ENCODE assay signal across 17 mouse cellular contexts in the genomic region with DNA sequence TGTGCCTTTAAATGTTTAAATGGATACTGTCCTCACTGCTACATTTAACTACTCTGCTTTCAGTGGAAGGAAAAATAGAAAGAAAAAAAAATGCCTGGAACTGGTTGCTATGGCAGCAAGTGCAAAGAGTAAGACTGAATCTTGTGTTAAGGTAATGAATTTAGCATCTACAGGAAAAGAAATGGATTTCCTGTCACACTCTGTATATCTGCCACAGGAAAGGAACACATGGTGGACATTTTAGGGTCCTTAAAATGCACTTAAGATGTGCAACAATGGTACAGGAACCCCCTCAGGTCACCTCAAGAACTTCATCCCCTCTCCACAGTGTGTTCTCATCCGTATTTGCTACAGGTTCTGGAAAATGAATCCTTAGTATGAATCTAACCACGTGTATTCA.
DNase-seq lines count a peak whose midpoint lies in the region; ATAC-seq lines count a peak whose summit lies in the region.
"Had no signal": no experiment of that assay in that cellular context is flagged by ENCODE, and none has a peak within 500 bp of the region (broad histone marks: within the 10 kb centered on the region; RNA-seq: fewer than 3 reads in every experiment).

No protein-coding gene starts in this region.

- no peaks in the 10 kb centered on the region for H3K4me1 ChIP-seq in hindbrain, embryonic 14.5 days (replicated peaks; ENCODE audit: control insufficient read depth, insufficient read depth, low read length)
- no peaks in the 10 kb centered on the region for H3K4me1 ChIP-seq in hindbrain, embryonic 12.5 days
- H3K4me1 ChIP-seq in midbrain, embryonic 14.5 days (ENCODE audit: control insufficient read depth, insufficient read depth, low read length), result no peaks in the 10 kb centered on the region
- H3K4me1 ChIP-seq in midbrain, embryonic 13.5 days (replicated peaks), result no peaks in the 10 kb centered on the region
- no peaks in the 10 kb centered on the region for H3K4me1 ChIP-seq in forebrain, embryonic 16.5 days (replicated peaks; ENCODE audit: control insufficient read depth, insufficient read depth, low read length)
- H3K4me1 ChIP-seq in midbrain, embryonic 16.5 days (ENCODE audit: control insufficient read depth, insufficient read depth, low read length), result no peaks in the 10 kb centered on the region
- H3K4me1 ChIP-seq: liver, embryonic 15.5 days; stomach, embryonic 15.5 days had no signal

- no peak for DNase-seq in hindbrain, embryonic 14.5 days (ENCODE audit: low spot score)
- peak; percentile 35 for DNase-seq in midbrain, embryonic 14.5 days
- no peak for DNase-seq in kidney, adult 18-20 months
- DNase-seq: adrenal gland, adult 2 months; cerebellum, adult 2 months; heart, adult 18-20 months; lung, postnatal 14 days; thymus, postnatal 14 days had no signal

- H3K27ac ChIP-seq in hindbrain, embryonic 14.5 days, result no peak overlapping the region
- H3K27ac ChIP-seq in hindbrain, embryonic 12.5 days, result no peak overlapping the region
- H3K27ac ChIP-seq in midbrain, embryonic 14.5 days (replicated peaks; ENCODE audit: low read depth, low read length), result no peak overlapping the region
- H3K27ac ChIP-seq in midbrain, embryonic 13.5 days, result no peak overlapping the region
- H3K27ac ChIP-seq in forebrain, embryonic 16.5 days (ENCODE audit: low read length), result peak overlapping the region; percentile 47; the same call in 1 of the 2 replicates
- peak overlapping the region; percentile 2; the same call in 1 of the 2 replicates for H3K27ac ChIP-seq in midbrain, embryonic 16.5 days (ENCODE audit: low read length)
- H3K27ac ChIP-seq: kidney, postnatal 0 days; limb, embryonic 13.5 days; liver, embryonic 15.5 days; stomach, embryonic 15.5 days had no signal

- H3K36me3 ChIP-seq in hindbrain, embryonic 14.5 days (replicated peaks; ENCODE audit: control insufficient read depth, insufficient read depth), result no peaks in the 10 kb centered on the region
- no peaks in the 10 kb centered on the region for H3K36me3 ChIP-seq in hindbrain, embryonic 12.5 days
- no peaks in the 10 kb centered on the region for H3K36me3 ChIP-seq in midbrain, embryonic 14.5 days (ENCODE audit: control insufficient read depth, insufficient read depth, low read length)
- no peaks in the 10 kb centered on the region for H3K36me3 ChIP-seq in midbrain, embryonic 13.5 days
- no peaks in the 10 kb centered on the region for H3K36me3 ChIP-seq in forebrain, embryonic 16.5 days (ENCODE audit: control insufficient read depth, insufficient read depth)
- H3K36me3 ChIP-seq in midbrain, embryonic 16.5 days (ENCODE audit: control insufficient read depth, insufficient read depth, low read length), result no peaks in the 10 kb centered on the region
- H3K36me3 ChIP-seq: G1E; limb, embryonic 13.5 days; liver, embryonic 15.5 days; stomach, embryonic 15.5 days had no signal

- no peaks in the 10 kb centered on the region for H3K9me3 ChIP-seq in hindbrain, embryonic 14.5 days (ENCODE audit: control insufficient read depth, low read length)
- no peaks in the 10 kb centered on the region for H3K9me3 ChIP-seq in hindbrain, embryonic 12.5 days (replicated peaks)
- H3K9me3 ChIP-seq in midbrain, embryonic 14.5 days (ENCODE audit: control insufficient read depth, low read length), result no peaks in the 10 kb centered on the region
- H3K9me3 ChIP-seq in midbrain, embryonic 13.5 days, result no peaks in the 10 kb centered on the region
- no peaks in the 10 kb centered on the region for H3K9me3 ChIP-seq in forebrain, embryonic 16.5 days (ENCODE audit: control insufficient read depth, low read length)
- H3K9me3 ChIP-seq in midbrain, embryonic 16.5 days (replicated peaks; ENCODE audit: control insufficient read depth, low read length, poor library complexity, severe bottlenecking), result no peaks in the 10 kb centered on the region
- H3K9me3 ChIP-seq: G1E; limb, embryonic 13.5 days; liver, embryonic 15.5 days; stomach, embryonic 15.5 days had no signal

- no peak overlapping the region for H3K9ac ChIP-seq in hindbrain, embryonic 14.5 days
- no peak overlapping the region for H3K9ac ChIP-seq in hindbrain, embryonic 12.5 days
- H3K9ac ChIP-seq in midbrain, embryonic 14.5 days (replicated peaks; ENCODE audit: low read length), result no peak overlapping the region
- H3K9ac ChIP-seq in midbrain, embryonic 13.5 days (replicated peaks), result no peak overlapping the region
- H3K9ac ChIP-seq in forebrain, embryonic 16.5 days (replicated peaks; ENCODE audit: low read depth, low read length), result no peak overlapping the region
- no peak overlapping the region for H3K9ac ChIP-seq in midbrain, embryonic 16.5 days (ENCODE audit: low read depth, low read length)
- H3K9ac ChIP-seq: limb, embryonic 13.5 days; liver, embryonic 15.5 days; stomach, embryonic 15.5 days had no signal

- no peak overlapping the region for H3K4me3 ChIP-seq in hindbrain, embryonic 14.5 days (replicated peaks; ENCODE audit: low read length)
- H3K4me3 ChIP-seq in hindbrain, embryonic 12.5 days, result no peak overlapping the region
- no peak overlapping the region for H3K4me3 ChIP-seq in midbrain, embryonic 14.5 days (replicated peaks; ENCODE audit: low read depth, low read length)
- H3K4me3 ChIP-seq in midbrain, embryonic 13.5 days (replicated peaks), result no peak overlapping the region
- H3K4me3 ChIP-seq in forebrain, embryonic 16.5 days (replicated peaks; ENCODE audit: low read length), result no peak overlapping the region
- no peak overlapping the region for H3K4me3 ChIP-seq in midbrain, embryonic 16.5 days (ENCODE audit: low read depth, low read length)
- H3K4me3 ChIP-seq: limb, embryonic 13.5 days; liver, embryonic 15.5 days; stomach, embryonic 15.5 days had no signal

- H3K4me2 ChIP-seq in hindbrain, embryonic 14.5 days (replicated peaks), result no peak overlapping the region
- H3K4me2 ChIP-seq in hindbrain, embryonic 12.5 days (replicated peaks), result no peak overlapping the region
- H3K4me2 ChIP-seq in midbrain, embryonic 14.5 days (ENCODE audit: low read length), result no peak overlapping the region
- H3K4me2 ChIP-seq in midbrain, embryonic 13.5 days (replicated peaks), result no peak overlapping the region
- H3K4me2 ChIP-seq in forebrain, embryonic 16.5 days (ENCODE audit: low read length), result no peak overlapping the region
- no peak overlapping the region for H3K4me2 ChIP-seq in midbrain, embryonic 16.5 days (ENCODE audit: low read length)
- H3K4me2 ChIP-seq: limb, embryonic 13.5 days; liver, embryonic 15.5 days; stomach, embryonic 15.5 days had no signal

- peak; percentile 53; the same call in 1 of the 2 replicates for ATAC-seq in hindbrain, embryonic 14.5 days (ENCODE audit: low FRiP score)
- no peak for ATAC-seq in hindbrain, embryonic 12.5 days (ENCODE audit: low FRiP score)
- no peak for ATAC-seq in midbrain, embryonic 14.5 days (ENCODE audit: low FRiP score, low TSS enrichment)
- ATAC-seq in midbrain, embryonic 13.5 days, result no peak
- peak; percentile 70 for ATAC-seq in forebrain, embryonic 16.5 days
- ATAC-seq in midbrain, embryonic 16.5 days, result peak; percentile 88

- WGBS in hindbrain, embryonic 14.5 days, result 60% methylated on average over 2 of the region's 2 CpGs
- WGBS in hindbrain, embryonic 12.5 days, result 76% methylated on average over 2 of the region's 2 CpGs
- WGBS in midbrain, embryonic 14.5 days, result 71% methylated on average over 2 of the region's 2 CpGs
- 72% methylated on average over 2 of the region's 2 CpGs for WGBS in midbrain, embryonic 13.5 days
- 75% methylated on average over 2 of the region's 2 CpGs for WGBS in forebrain, embryonic 16.5 days
- 68% methylated on average over 2 of the region's 2 CpGs for whole genome bisulfite sequencing in midbrain, embryonic 16.5 days

- H3K27me3 ChIP-seq in hindbrain, embryonic 14.5 days (ENCODE audit: control insufficient read depth, insufficient read depth, low read length), result no peaks in the 10 kb centered on the region
- no peaks in the 10 kb centered on the region for H3K27me3 ChIP-seq in hindbrain, embryonic 12.5 days
- H3K27me3 ChIP-seq in midbrain, embryonic 14.5 days (ENCODE audit: control insufficient read depth, insufficient read depth, low read length), result no peaks in the 10 kb centered on the region
- no peaks in the 10 kb centered on the region for H3K27me3 ChIP-seq in midbrain, embryonic 13.5 days
- H3K27me3 ChIP-seq in forebrain, embryonic 16.5 days (replicated peaks; ENCODE audit: control insufficient read depth, insufficient read depth, low read length), result no peaks in the 10 kb centered on the region
- no peaks in the 10 kb centered on the region for H3K27me3 ChIP-seq in midbrain, embryonic 16.5 days (ENCODE audit: control insufficient read depth, insufficient read depth, low read depth, low read length)
- H3K27me3 ChIP-seq: limb, embryonic 13.5 days; liver, embryonic 15.5 days; stomach, embryonic 15.5 days had no signal

Comparison
In these comparisons a context has a peak if more than half of its experiments do, and no peak if none do; other contexts are left out.
1. ATAC-seq: peak in hindbrain, embryonic 14.5 days (single experiment), forebrain, embryonic 16.5 days (single experiment) and midbrain, embryonic 16.5 days (single experiment); none in hindbrain, embryonic 12.5 days (single experiment), midbrain, embryonic 14.5 days (single experiment) and midbrain, embryonic 13.5 days (single experiment).
2. H3K27ac ChIP-seq: peak in forebrain, embryonic 16.5 days (single experiment) and midbrain, embryonic 16.5 days (single experiment); none in hindbrain, embryonic 14.5 days (single experiment), hindbrain, embryonic 12.5 days (single experiment), midbrain, embryonic 14.5 days (single experiment) and midbrain, embryonic 13.5 days (single experiment).